Mouse (Mus musculus) erythroblast, embryonic 14.5 days (primary cell): ENCODE data around the gene Cpne5.

Experiments
- GATA1 ChIP-seq: IDR thresholded peaks from 2 replicates; pipeline ENCODE4 v1.6.1; 2012; ENCODE audit warnings: low read length, inconsistent platforms, mixed read lengths
- TAL1 ChIP-seq: IDR thresholded peaks from 3 replicates; pipeline ENCODE4 v1.6.1; 2012; ENCODE audit warnings: low read length, inconsistent platforms, mixed read lengths

GRCm38 (mm10) chr17:29214655-29215054 is 23.3 kb downstream of the Cpne5 start:
- TF ChIP-seq GATA1 (no peak), TAL1 (no peak)
